Mouse (Mus musculus) monocyte, adult 5-6 weeks (primary cell): ENCODE measurements around the gene Bpifb5. TPM values are rescaled to one million over a fixed set of nuclear protein-coding genes. Genes with fewer than 3 reads are reported as not detected.
"Not testable (repeated sequence)": the region's sequence is repeated elsewhere in the genome, so short reads cannot be mapped to it uniquely, and the experiment has no call there.

Experiments
- ATAC-seq: fragments of 153-309, 156-312 bp; replicated peaks from 2 replicates; pipeline ENCODE4 v1.8.0; 2017; ENCODE audit warnings: mild to moderate bottlenecking; ENCODE audit not compliant: low TSS enrichment, insufficient number of reproducible peaks, severe bottlenecking, poor library complexity, low FRiP score
- total RNA-seq: library from RNA; stranded (forward); fragments of 200-1000, 200-491, 200-594 nt; gene quantifications from 3 replicates; pipeline ENCODE4 v1.2.3, GENCODE M21; 2017

The Bpifb5 gene
- total RNA-seq, 1 experiment from 2014 or later = not detected

- ATAC-seq = no peak
These were observed 3.4 kb downstream of the Bpifb5 start for GRCm38 (mm10) chr2:154226991-154227390.

- ATAC-seq = no peak
These were observed 4.3 kb downstream of the Bpifb5 start for GRCm38 (mm10) chr2:154227830-154228229.

GRCm38 (mm10) chr2:154233426-154233825, 9.9 kb downstream of the Bpifb5 start:
- ATAC-seq = no peak

- ATAC-seq = no peak
These were observed 17.2 kb downstream of the Bpifb5 start for GRCm38 (mm10) chr2:154240771-154241170.

- ATAC-seq = not testable (repeated sequence)
These were observed 19.2 kb downstream of the Bpifb5 start for GRCm38 (mm10) chr2:154242726-154243125.

GRCm38 (mm10) chr2:154243356-154244036, 20.0 kb downstream of the Bpifb5 start:
- ATAC-seq = no peak

GRCm38 (mm10) chr2:154245322-154245721, 21.8 kb downstream of the Bpifb5 start:
- no peak for ATAC-seq

GRCm38 (mm10) chr2:154255254-154255653, 31.7 kb downstream of the Bpifb5 start:
- 0 out of 2 replicates have a peak, but pooled peaks have one; percentile 27 for ATAC-seq

- ATAC-seq = no peak
These were observed 32.2 kb downstream of the Bpifb5 start for GRCm38 (mm10) chr2:154255770-154256169.

GRCm38 (mm10) chr2:154257554-154257953, 34.0 kb downstream of the Bpifb5 start, which contains the start of gene Bpifb9a:
Bpifb9a (plus strand) TSS chr2:154257854.
- ATAC-seq = not testable (repeated sequence)

GRCm38 (mm10) chr2:154264397-154264796, 40.9 kb downstream of the Bpifb5 start:
- ATAC-seq = peak; percentile 33; the same call in 1 of the 2 replicates

Other genes starting within 250 kb of the Bpifb5 start
- gene Bpifa6, start 248.8 kb upstream of the Bpifb5 start, total RNA-seq = not detected in 3 replicates
- not detected in 3 replicates for gene Bpifa2, start 215.5 kb upstream of the Bpifb5 start, total RNA-seq
- 1.8 TPM in 1 of 3 replicates, not detected in the others for gene Bpifa3, start 93.4 kb upstream of the Bpifb5 start, total RNA-seq
- gene Bpifa1, start 80.9 kb upstream of the Bpifb5 start, total RNA-seq = not detected in 3 replicates
- gene Bpifa5, start 61.1 kb upstream of the Bpifb5 start, total RNA-seq = not detected in 3 replicates
- gene Bpifb1, start 32.9 kb upstream of the Bpifb5 start, total RNA-seq = not detected in 3 replicates
- gene Bpifb9a, start 34.1 kb downstream of the Bpifb5 start, total RNA-seq = not detected in 3 replicates
- not detected in 3 replicates for gene Bpifb9b, start 83.5 kb downstream of the Bpifb5 start, total RNA-seq
- 8.5 to 13.1 TPM (median 9.7 TPM) in 3 replicates for gene Cdk5rap1, start 149.3 kb downstream of the Bpifb5 start, total RNA-seq
- gene Snta1, start 184.4 kb downstream of the Bpifb5 start, total RNA-seq = 4.8 to 10.8 TPM (median 4.9 TPM) in 3 replicates
- 9.8 to 18.5 TPM (median 11.9 TPM) in 3 replicates for gene Cbfa2t2, start 212.7 kb downstream of the Bpifb5 start, total RNA-seq